Mouse (Mus musculus): Measurements from ENCODE around the gene Afap1l2.

- TF ChIP-seq POLR2A (IDR thresholded peaks at IDR 0.05; ENCODE audit: low read depth, low read length) (no peak), CTCF (IDR thresholded peaks at IDR 0.05; ENCODE audit: extremely low read depth, insufficient read length, insufficient replicate concordance, low read depth, low read length) (no peak)
Observed at GRCm38 (mm10) chr19:56950818-56951217, 57.2 kb downstream of the Afap1l2 start.

Measured in small intestine, adult 2 months (tissue).